Mouse (Mus musculus): Measurements from ENCODE around the gene Gm15557.
A peak's percentile ranks its signal among the peaks of the same experiment; 100 is the strongest.
"Not testable (repeated sequence)": the region's sequence is repeated elsewhere in the genome, so short reads cannot be mapped to it uniquely, and the experiment has no call there.

Gene Gm15557

DNA sequence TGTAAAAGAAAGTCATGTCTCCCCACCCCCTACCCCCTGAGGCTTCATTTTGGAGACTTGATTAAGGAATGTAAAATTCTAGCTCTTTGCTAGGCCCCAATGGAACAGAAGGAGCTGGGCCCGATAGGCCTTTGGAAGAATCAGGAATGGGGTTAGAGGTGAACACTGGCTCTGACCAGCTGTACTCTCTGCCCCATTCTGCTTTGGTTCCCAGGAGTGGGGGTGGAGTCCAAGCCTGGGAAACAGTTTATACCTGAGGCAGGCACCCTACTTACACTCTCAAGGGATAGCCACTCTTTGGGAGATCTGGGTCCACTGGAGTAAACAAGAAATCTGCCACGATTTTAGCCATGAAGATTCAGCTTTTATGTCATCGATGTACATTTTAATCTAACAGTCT lies at the start of gene Gm15557:
Gene Gm15557, plus strand, starts transcription at position 48 of the 400 bp plus-strand sequence.
- no peak for DNase-seq (ENCODE audit: extremely low read depth, low read depth)

GRCm38 (mm10) chr2:155894307-155895045 lies 46.1 kb upstream of the Gm15557 start:
- DNase-seq (ENCODE audit: extremely low read depth, low read depth), result no peak

- DNase-seq (ENCODE audit: extremely low read depth, low read depth), result no peak
These were observed 45.3 kb upstream of the Gm15557 start for GRCm38 (mm10) chr2:155895046-155895735.

- no peak for DNase-seq (ENCODE audit: extremely low read depth, low read depth)
These were observed 37.4 kb upstream of the Gm15557 start for GRCm38 (mm10) chr2:155902989-155903631.

GRCm38 (mm10) chr2:155903632-155904008 lies 36.9 kb upstream of the Gm15557 start:
- DNase-seq (ENCODE audit: extremely low read depth, low read depth), result no peak

GRCm38 (mm10) chr2:155914684-155915083 lies 25.8 kb upstream of the Gm15557 start:
- no peak for DNase-seq (ENCODE audit: extremely low read depth, low read depth)

GRCm38 (mm10) chr2:155923143-155923542 lies 17.4 kb upstream of the Gm15557 start:
- no peak for DNase-seq (ENCODE audit: extremely low read depth, low read depth)

DNA sequence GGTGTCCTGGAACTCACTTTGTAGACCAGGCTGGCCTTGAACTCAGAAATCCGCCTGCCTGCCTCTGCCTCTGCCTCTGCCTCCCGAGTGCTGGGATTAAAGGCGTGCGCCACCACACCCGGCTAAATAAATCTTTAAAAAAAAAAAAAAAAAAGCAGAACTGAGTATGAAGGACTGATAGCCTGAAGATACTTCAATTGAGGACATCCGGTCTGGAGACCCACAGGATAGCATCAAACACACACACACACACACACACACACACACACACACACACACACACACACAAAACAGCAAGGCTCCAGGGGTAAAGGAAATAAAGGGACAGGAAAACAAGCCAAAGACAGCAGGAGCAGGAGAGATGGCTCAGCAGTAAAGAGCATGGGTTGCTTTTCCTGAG lies 15.3 kb upstream of the Gm15557 start:
- not testable (repeated sequence) for DNase-seq (ENCODE audit: extremely low read depth, low read depth)

GRCm38 (mm10) chr2:155928711-155929345 lies 11.7 kb upstream of the Gm15557 start:
- DNase-seq (ENCODE audit: extremely low read depth, low read depth), result peak; percentile 54

- peak; percentile 95 for DNase-seq (ENCODE audit: extremely low read depth, low read depth)
These were observed 10.7 kb upstream of the Gm15557 start, which contains the start of gene Uqcc1 for GRCm38 (mm10) chr2:155929531-155930442. TSS of gene Uqcc1 (minus strand) at chr2:155930310.

GRCm38 (mm10) chr2:155939897-155940529 lies 515 bp upstream of the Gm15557 start:
- no peak for DNase-seq (ENCODE audit: extremely low read depth, low read depth)

GRCm38 (mm10) chr2:155941697-155942442 lies 1.3 kb downstream of the Gm15557 start:
- DNase-seq (ENCODE audit: extremely low read depth, low read depth), result no peak

DNA sequence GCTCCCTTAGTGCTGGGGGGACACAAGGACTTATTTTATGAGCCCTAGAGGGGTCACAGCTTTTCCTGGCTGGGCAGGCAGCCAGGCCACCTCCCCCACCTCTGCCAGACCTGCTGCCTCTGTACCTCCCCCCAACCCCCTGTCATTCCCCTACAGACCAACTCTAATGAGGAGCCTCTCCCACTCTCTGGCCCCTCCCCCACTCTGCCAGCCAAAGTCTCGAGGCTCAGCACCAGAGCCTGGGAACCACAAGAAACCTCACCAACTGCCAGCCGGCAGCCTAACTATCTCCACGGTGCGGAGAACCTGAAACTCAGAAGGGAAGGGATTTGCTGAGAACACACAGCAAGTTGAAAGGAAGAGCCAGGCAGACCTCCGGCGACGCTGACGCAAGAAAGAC lies 2.9 kb downstream of the Gm15557 start:
- DNase-seq (ENCODE audit: extremely low read depth, low read depth), result no peak

- no peak for DNase-seq (ENCODE audit: extremely low read depth, low read depth)
These were observed 4.2 kb downstream of the Gm15557 start for GRCm38 (mm10) chr2:155944685-155945084.

GRCm38 (mm10) chr2:155945124-155945523 lies 4.6 kb downstream of the Gm15557 start, which contains the start of gene Gdf5:
TSS of gene Gdf5 (minus strand) at chr2:155945367.
- no peak for DNase-seq (ENCODE audit: extremely low read depth, low read depth)

GRCm38 (mm10) chr2:155945580-155945979 lies 5.1 kb downstream of the Gm15557 start:
- DNase-seq (ENCODE audit: extremely low read depth, low read depth), result no peak

- peak; percentile 53 for DNase-seq (ENCODE audit: extremely low read depth, low read depth)
These were observed 5.5 kb downstream of the Gm15557 start for GRCm38 (mm10) chr2:155946069-155946468.

DNA sequence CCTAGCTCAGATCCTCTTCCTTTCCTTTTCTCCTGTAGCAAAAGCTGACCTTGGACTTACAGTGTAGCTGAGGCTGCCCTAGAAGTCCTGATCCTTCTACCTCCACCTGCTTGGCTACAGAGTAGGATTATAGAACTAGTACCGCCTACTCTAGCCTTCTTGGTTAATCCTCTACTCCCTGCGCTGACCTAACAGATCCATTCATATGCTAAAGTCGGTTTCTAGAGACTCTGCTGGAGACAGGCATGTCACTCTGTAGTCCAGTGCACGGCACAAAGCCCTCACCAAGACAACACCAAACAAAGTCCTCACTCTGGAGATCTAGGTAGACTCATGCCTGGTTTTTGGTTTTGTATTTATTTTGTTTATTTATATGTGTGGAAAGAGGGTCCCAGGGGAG lies 6.0 kb downstream of the Gm15557 start:
- DNase-seq (ENCODE audit: extremely low read depth, low read depth), result no peak

DNA sequence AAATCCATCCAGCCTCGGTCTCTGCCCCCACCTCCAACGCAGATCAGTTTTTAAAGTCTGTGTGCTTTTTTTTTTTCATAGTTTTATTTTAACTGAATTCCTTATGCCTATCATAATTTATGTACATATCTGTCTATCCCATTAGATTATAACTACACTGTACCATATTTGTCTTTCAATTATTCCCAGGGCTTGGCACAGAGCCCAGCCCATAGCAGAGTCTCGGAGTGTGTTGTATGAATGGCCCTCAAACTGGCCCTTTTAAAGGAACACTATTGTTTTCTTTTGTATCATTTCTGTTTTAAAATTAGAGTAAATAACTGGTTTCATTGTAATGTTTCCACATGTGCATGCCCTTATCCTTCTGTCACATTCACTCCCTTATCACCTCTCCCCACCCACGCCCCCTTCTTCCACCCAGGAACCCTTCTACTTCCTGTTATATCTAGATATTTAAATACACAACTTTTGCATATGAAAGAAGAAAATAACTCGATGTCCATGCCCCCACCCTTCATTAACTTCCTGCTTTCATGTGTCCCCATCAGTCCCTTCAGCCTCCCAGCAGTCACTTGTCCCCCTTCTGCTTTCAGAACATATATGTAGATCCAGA lies 7.0 kb downstream of the Gm15557 start:
- peak; percentile 87 for DNase-seq (ENCODE audit: extremely low read depth, low read depth)

All from MEL-GATA-1-ER (cell line).